Mouse (Mus musculus) thymus, postnatal 0 days (tissue): Measurements from ENCODE around the gene Serpinb11. TPM values are rescaled to one million over a fixed set of nuclear protein-coding genes. Genes with fewer than 3 reads are reported as not detected.

ENCODE experiments used
- DNase-seq: peaks from one replicate; pipeline ENCODE4 v3.0.0-alpha.2; 2015; ENCODE audit warnings: low spot score
- polyA plus RNA-seq: library from polyadenylated mRNA; unstranded; fragments of >200 nt; fragmentation: Nextera tagmentation; extraction: Ambion mirVana; gene quantifications from 2 replicates; pipeline ENCODE4 v1.2.1, GENCODE M21; 2015

Gene Serpinb11
- 1.8 and 2.9 TPM in 2 replicates for polyA plus RNA-seq

DNA sequence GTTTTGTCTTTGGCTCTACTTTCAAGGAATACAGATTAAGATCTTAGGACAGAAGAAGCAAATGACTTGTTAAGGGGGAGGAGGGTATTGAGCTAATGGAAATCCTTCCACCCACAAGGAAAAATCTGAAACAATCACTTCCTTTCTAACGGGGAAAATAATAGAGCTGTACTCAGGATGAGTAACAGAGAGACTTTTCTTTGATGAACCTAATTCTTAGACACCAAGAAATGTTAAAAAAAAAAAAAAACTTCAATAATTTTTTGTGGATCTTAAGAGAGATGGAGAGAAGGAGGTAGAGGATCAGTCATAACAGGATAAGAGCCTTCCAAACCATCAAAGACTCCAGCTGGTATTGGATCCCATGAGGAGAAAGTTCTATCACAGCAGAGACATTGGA lies at the start of gene Serpinb11:
Gene Serpinb11, plus strand, starts transcription at position 301 of the 400 bp plus-strand sequence.
- no peak for DNase-seq

DNA sequence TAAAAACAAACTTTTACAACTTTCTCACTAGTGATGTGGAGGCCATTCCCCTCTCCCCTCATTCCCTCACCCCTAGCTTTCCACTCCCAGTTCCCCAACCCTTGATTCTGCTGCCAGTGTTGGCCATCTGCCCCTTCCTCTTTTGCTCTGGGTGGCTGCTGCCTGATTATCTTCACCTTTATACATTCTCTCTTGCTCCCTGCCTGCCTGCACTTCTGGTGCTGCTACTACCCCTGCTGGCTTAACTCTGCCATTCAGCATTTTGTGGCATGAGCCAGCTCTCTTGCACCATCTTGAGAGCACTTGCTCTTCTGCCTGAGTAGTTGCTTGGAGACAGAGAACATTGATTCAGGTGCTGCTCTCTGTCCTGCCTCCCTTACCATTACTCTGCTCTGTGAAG lies 15.0 kb upstream of the Serpinb11 start:
- DNase-seq, result no peak

DNA sequence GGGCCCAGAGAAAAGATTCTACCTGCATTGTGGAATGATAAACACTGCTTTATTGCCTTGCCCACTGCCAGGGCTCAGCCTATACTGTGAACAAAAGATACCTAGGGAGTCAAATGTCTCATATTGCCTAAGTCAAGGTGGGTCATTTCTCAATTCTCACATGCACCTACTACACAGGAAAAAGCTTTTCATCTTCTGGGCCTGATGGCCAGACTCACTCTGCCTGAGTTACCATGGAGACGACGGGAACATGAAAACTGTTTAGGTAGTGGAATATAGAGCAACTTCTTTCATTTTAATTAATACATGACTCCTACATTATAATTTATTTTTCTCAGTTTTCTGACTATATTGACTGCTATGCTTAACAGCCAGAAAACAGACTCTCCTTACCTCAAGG lies 14.2 kb upstream of the Serpinb11 start:
- DNase-seq, result no peak

DNA sequence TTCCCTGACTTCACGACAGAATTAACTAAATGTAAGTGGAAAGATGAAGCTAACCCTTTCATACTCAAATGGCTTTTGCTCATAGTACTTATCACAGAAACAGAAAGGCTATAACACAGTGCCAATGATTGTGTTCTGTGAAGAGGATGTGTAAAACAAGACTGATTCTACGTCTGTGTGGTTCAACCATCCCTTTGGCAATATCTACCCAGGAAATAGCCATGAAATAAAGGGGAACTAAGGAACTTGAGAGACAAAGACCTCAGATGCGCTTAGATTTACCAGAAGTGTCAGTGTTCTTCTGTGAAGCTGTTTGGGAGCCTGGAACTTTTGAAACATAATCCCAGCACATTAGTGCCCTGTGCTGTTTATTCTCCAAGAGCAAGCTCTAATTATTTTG lies 10.6 kb upstream of the Serpinb11 start:
- no peak for DNase-seq

DNA sequence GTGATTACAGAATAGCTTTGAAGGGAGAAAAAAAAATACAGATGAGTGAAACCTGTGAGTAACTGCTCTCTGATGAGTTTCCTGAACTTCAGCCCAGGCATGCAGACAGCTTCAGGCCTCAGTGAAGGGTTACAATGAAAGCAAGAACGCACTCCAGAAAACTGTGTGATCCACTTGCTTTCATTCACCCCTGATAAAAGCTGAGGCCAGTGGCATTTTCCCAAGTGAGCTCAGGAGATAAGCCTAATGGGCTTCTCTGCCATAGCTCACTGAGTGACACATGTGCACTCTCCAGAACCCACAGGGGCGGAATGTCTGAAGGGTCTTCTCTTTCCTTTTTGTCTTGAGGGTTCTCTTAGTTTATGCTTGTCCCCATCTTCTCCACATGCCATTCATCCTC lies 9.9 kb upstream of the Serpinb11 start:
- DNase-seq, result no peak

DNA sequence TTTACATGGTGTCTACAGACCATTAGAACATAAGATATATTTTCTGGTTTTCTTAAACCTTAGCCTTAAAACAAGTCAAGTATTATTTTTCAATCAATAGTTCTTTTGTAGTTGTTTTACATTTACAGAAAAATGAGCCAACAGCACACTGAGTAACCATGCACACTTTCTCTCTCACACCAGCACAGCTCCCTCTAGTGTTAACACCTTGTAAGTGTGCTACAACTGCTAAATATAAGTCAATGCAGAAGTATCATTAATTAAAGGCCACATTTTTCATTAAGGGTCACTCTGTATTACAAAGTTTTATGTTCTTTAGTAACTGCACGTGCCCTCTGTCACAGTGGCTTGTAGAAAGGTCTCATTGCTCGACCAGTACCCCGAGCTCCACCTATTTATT lies 8.0 kb upstream of the Serpinb11 start:
- DNase-seq, result no peak

DNA sequence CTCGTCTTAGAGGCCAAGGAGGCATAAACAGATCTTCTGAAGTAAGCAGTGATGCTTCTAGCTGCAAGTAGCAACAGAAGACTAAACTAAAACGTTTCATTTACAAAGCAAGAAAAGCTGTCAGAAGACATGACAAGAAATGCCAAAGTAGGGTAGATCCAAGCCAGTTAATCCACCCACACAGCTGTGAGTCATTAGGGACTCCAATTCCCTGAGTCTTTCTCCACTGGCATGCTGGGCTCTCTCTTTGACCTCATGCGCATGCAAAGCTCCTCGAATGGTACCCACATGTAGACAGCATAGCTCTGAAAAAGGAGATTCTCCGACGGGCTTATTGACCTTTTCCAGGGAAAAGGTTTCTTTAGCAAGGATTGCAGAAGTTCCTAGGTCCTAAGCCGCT lies 5.0 kb downstream of the Serpinb11 start:
- no peak for DNase-seq

DNA sequence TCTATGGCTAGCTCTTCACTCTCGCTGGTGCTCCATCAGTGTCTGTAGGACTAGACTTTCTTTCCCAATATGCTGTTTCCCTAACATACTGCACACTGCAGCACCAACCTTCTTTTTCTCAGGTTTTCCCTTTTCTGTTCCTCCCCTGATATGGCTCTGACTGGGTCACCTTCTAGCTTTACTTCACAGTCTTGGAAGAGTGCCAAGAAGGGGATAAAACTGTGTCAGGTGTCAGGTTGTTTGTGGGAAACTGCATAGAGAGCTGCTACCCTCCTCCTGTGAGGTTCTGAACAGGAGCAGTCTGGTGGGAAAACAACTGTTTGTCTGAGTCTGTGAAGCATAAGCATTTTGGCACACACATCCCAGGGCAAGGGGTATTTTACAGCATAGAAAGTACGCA lies 7.9 kb downstream of the Serpinb11 start:
- no peak for DNase-seq

DNA sequence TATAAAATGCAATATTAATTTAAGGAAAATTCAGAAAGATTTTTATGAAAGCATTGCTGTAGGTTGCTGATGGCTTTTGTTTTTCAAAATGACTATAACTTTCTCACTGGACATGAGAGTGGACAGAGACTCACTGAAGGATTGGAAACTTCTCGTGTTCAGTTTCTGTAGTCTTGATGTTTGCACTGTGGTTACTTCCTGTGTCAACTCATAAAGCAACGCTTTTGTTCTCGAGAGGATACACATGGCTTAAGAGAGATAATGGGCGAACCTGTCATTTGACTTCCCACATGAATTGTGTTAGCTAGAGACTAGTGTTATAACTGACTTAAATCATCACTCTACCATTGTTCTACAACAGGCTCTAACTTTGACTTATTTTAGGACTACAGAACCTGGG lies 16.0 kb downstream of the Serpinb11 start:
- no peak for DNase-seq

DNA sequence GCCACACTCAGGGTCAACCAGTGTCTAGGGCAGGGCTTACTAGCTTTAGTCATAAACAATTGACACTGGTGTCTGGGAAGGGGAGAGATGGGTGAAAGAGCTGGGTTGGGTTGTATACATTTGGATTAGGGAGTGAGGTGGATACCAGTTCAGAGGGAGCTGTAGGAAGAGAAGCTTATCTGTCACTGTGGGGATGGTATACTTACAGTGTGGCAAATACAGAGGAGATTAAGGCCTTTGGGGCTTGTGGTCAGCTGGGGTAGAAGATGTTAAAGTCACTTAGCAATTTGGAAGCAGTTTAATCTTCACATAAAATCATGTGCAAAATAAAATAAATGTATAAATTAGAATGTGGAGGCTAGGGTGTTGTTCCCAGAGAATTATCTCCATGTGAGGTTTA lies 17.4 kb downstream of the Serpinb11 start:
- no peak for DNase-seq

DNA sequence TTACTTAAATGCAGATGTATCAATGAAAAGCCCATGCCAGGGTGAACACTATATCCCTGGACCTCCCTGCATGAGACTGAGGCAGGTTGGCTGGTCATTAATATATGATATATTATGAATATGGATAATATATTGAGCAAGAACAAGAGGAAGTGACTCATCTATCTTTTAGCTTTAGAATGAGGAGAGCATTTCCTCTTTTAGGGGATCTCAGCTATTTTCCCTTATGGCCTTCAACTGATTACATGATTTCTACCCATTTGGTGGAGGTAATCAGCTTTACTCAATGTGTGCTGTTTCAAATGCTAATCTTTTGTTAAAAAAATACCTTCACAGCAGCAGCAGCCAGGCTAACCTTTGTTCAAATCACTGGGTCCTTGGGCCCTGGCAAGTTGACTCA lies 20.5 kb downstream of the Serpinb11 start:
- DNase-seq, result no peak

DNA sequence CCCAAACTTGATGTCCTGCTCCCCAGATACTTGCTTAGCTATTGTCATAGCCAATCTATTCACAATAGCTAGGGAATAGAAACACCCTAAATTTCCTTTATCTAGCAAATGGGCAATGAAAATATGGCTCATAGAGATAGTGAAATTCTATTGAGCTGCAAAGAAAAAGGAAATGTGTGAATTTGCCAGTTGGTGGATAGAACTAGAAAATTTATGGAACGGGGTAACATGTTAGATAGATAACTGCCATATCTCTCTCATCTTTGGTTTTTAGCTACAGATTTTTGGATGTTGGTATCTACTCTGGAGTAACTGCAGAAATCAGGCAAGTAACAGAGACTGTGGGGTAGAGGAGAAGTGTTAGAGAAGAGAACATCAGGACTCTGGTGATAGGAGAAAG lies 21.4 kb downstream of the Serpinb11 start:
- no peak for DNase-seq

DNA sequence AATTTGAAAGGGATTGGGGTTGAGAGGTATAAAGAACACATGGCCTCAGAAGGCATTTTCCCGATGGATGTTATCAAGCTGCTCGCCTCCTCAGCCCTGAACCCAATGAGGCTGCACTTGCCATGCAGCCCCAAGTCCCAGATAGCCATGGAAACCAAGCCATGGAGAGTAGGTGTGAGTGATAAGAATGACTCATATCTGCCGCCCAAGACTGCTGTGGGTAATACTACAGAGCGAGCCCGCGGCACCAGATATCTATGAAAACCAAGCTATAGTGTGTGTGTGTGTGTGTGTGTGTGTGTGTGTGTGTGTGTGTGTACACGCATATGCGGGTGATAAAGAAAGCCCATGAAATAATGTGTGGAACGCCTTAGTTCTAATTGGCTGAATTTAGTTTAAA lies 23.5 kb downstream of the Serpinb11 start:
- DNase-seq, result no peak

DNA sequence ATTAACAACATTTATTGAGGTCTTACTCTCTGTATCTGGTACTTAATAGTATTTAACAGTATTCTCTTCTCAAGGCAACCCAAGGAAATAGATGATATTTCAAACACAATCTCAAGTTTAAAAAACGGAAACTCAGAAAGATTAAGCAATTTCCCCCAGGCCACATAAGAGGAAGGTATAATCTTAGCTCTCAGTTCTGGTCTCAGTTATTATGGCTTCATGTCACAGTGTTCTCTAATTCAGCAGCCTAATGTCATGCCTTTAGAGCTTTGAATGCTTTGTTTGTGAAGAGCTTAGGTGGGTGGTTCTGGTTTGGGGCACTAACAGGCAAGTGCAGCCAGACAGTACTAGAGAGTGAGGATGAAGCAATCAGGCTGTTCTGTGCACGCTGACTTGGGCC lies 28.8 kb downstream of the Serpinb11 start:
- no peak for DNase-seq

DNA sequence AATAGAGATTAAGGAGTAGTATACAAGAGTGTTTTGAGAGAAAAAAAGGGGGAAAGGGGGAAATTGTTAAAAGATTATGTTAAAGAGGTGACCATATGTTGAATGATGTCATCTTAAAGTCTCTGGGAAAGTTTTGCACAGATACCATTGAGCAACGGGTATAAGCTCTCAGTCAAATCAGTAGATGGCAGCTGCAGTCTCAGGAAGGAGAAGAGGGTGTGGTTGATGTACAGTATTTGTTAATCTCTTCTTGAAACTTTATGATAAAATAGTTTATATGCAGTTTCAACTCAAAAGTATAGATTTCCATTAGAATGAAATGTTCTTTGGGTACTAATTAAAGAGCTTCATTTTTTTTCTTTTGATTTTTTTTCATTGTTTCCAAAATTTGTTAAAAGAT lies 36.5 kb downstream of the Serpinb11 start:
- DNase-seq, result no peak

DNA sequence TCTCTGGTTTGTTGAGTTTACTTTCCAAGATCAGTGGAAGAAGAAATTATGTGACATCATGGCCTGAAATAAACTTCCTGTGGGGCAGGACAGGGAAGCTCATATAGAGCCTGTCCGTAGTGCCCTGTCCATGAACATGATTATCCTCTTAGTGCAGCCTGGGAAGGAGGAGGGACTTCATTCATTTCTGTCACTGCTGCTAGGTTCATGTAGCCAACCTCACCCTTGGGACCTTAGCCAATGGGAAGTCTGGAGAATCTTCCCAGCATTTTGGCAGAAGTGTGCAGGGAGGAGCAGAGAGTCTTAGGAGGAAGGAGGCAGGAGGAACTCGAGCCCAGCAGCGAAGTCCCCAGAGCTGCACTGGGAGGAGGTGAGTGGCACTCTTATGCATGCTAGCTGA lies 38.4 kb downstream of the Serpinb11 start, which contains the start of gene Serpinb7:
Gene Serpinb7, plus strand, starts transcription at position 301 of the 400 bp plus-strand sequence.
- no peak for DNase-seq

DNA sequence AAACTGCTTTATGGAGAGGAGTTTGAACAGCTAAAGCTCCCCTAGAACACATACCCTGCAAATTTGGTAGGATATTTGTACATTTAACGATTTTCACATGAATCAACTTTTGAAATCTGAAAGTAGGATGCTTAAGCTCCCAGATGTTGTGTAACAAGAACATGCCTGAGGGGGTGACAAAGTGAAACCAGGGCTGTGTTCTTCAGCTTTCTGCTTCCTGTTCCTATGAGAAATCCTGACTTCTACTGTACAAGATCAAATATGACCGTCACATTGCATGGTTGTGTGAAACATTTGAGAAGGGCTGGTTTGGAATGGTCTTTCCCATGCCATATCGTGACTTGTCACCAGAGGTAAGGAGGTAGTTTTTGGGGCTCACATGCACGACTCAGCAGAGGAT lies 41.1 kb downstream of the Serpinb11 start:
- no peak for DNase-seq

DNA sequence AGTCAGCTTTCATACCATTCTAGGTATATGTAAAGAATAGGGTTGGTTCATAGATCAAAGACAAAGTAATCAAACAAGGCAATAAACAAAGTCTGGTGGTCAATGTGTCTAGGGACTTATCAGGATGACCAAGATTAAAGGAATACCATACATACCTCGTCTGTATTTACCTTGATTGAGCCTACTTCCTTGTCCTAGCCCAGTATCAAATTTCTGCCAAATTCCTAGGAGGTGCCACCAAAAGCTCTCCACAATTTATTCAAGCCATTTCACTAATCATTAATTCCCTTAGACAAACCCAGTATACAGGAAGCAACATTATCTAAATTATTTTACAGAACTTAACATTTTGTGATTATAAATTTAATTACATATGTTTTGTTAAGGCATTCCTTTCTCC lies 53.7 kb downstream of the Serpinb11 start:
- no peak for DNase-seq

DNA sequence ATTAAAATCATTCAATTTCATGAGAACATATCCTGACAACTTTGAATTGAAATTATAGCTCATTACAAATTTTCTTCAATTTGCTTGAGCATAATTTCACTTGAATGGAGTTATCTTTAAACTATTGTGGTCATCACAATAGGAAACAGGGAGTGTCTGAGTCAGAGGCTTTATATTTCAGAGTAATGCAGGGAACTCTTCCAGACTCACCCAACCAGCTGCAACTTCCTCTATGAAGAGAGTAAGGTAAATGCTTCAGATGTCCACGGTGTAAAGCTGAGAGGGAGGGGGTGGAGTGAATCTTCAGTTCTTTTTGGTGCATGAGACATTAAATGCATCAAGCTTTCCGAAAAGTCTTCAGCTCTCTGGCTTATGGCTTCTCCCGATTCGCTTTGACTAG lies 61.5 kb downstream of the Serpinb11 start:
- no peak for DNase-seq

Other genes starting within 250 kb of the Serpinb11 start
- gene Serpinb3b, start 82.8 kb upstream of the Serpinb11 start, polyA plus RNA-seq, result not detected in 2 replicates
- gene Serpinb3c, start 82.8 kb upstream of the Serpinb11 start, polyA plus RNA-seq, result 0.41 and 0.42 TPM in 2 replicates
- gene Serpinb7, start 38.5 kb downstream of the Serpinb11 start, polyA plus RNA-seq, result 0.85 and 0.90 TPM in 2 replicates
- 3.8 and 3.9 TPM in 2 replicates for gene Serpinb2, start 150.2 kb downstream of the Serpinb11 start, polyA plus RNA-seq
- 0.86 and 1.5 TPM in 2 replicates for gene Serpinb8, start 228.8 kb downstream of the Serpinb11 start, polyA plus RNA-seq